Mouse (Mus musculus) hindbrain, postnatal 0 days (tissue): ENCODE measurements around the gene Apobec1. TPM values are rescaled to one million over a fixed set of nuclear protein-coding genes. Genes with fewer than 3 reads are reported as not detected.

Experiments
- ATAC-seq: fragments of 200-750 bp; cut with Nextera tagmentation; 2 replicates; pipeline ENCODE4 v1.8.0; 2017; ENCODE audit warnings: mild to moderate bottlenecking, moderate TSS enrichment, moderate library complexity
- DNase-seq: peaks from one replicate; pipeline ENCODE4 v3.0.0-alpha.2; 2015; ENCODE audit warnings: low spot score
- H3K27ac ChIP-seq: fragments of 300-500 bp; sonication (generic); 2 replicates; pipeline ENCODE4 v1.5.1; 2014; ENCODE audit warnings: mild to moderate bottlenecking
- H3K27me3 ChIP-seq: fragments of 300-500 bp; sonication (generic); 2 replicates; pipeline ENCODE4 v1.6.1; 2014; ENCODE audit warnings: low read length, mixed read lengths; ENCODE audit not compliant: insufficient read depth
- H3K36me3 ChIP-seq: fragments of 300-500 bp; sonication (generic); 2 replicates; pipeline ENCODE4 v1.6.1; 2014; ENCODE audit warnings: low read length, mixed read lengths; ENCODE audit not compliant: insufficient read depth
- H3K4me1 ChIP-seq: fragments of 300-500 bp; sonication (generic); 2 replicates; pipeline ENCODE4 v1.6.1; 2014; ENCODE audit warnings: antibody characterized with exemption, low read length, mixed read lengths; ENCODE audit not compliant: insufficient read depth
- H3K4me2 ChIP-seq: fragments of 300-500 bp; sonication (generic); 2 replicates; pipeline ENCODE4 v1.6.1; 2014; ENCODE audit warnings: low read depth, mild to moderate bottlenecking, low read length, moderate library complexity, mixed read lengths
- H3K4me3 ChIP-seq: fragments of 300-500 bp; sonication (generic); 2 replicates; pipeline ENCODE4 v1.5.1; 2014; ENCODE audit warnings: low read length
- H3K9ac ChIP-seq: fragments of 300-500 bp; sonication (generic); replicated peaks from 2 replicates; pipeline ENCODE4 v1.6.1; 2014; ENCODE audit warnings: mild to moderate bottlenecking, low read length, moderate library complexity, mixed read lengths
- H3K9me3 ChIP-seq: fragments of 300-500 bp; sonication (generic); 2 replicates; pipeline ENCODE4 v1.6.1; 2016; ENCODE audit warnings: low read length, mixed read lengths
- CTCF ChIP-seq: IDR thresholded peaks from 2 replicates; pipeline ENCODE4 v1.5.1; 2016; ENCODE audit warnings: antibody characterized with exemption, control low read depth, low read depth
- WGBS: fragments of 180-500 bp; shearing (Covaris S2); extraction: QIAGEN DNeasy Blood & Tissue Kit; methylation state at CpG from one replicate; pipeline ENCODE4 v1.1.7; 2014; 5-methylcytosine and 5-hydroxymethylcytosine counted together
- polyA plus RNA-seq: library from polyadenylated mRNA; unstranded; fragments of >200 nt; fragmentation: Nextera tagmentation; extraction: Ambion mirVana; gene quantifications from 2 replicates; pipeline ENCODE4 v1.2.1, GENCODE M21; 2015
- total RNA-seq: library from RNA; depleted of rRNA; stranded (reverse); fragments of >200 nt; gene quantifications from 2 replicates; pipeline ENCODE4 v1.2.3, GENCODE M21; 2014

The Apobec1 gene
- total and polyA plus RNA-seq, 2 experiments from 2014 or later: 1.6 to 2.9 TPM

GRCm38 (mm10) chr6:122598436-122598835, 3.8 kb downstream of the Apobec1 start:
- H3K4me1 ChIP-seq: no peaks in the 10 kb centered on the region
- H3K36me3 ChIP-seq: no peaks in the 10 kb centered on the region
- ATAC-seq (no peak), DNase-seq (no peak)
- no peak overlapping the region for H3K4me3 ChIP-seq
- no peak overlapping the region for H3K9ac ChIP-seq
- no peak overlapping the region for H3K4me2 ChIP-seq
- TF ChIP-seq CTCF: no peak
- WGBS: 79% methylated on average over 6 of the region's 6 CpGs
- H3K27me3 ChIP-seq: no peaks in the 10 kb centered on the region
- no peak overlapping the region for H3K27ac ChIP-seq
- H3K9me3 ChIP-seq: no peaks in the 10 kb centered on the region

GRCm38 (mm10) chr6:122598014-122598413, 4.2 kb downstream of the Apobec1 start:
- WGBS: 94% methylated on average over 4 of the region's 4 CpGs
- no peaks in the 10 kb centered on the region for H3K4me1 ChIP-seq
- no peaks in the 10 kb centered on the region for H3K36me3 ChIP-seq

GRCm38 (mm10) chr6:122596608-122597007, 5.6 kb downstream of the Apobec1 start:
- no peak overlapping the region for H3K4me2 ChIP-seq
- DNase-seq: no peak
- no peaks in the 10 kb centered on the region for H3K27me3 ChIP-seq
- TF ChIP-seq CTCF: no peak
- no peak overlapping the region for H3K27ac ChIP-seq
- WGBS: 89% methylated on average over 7 of the region's 7 CpGs
- H3K36me3 ChIP-seq: no peaks in the 10 kb centered on the region
- no peaks in the 10 kb centered on the region for H3K4me1 ChIP-seq
- H3K9ac ChIP-seq: no peak overlapping the region
- H3K9me3 ChIP-seq: no peaks in the 10 kb centered on the region
- ATAC-seq: no peak
- no peak overlapping the region for H3K4me3 ChIP-seq

More at GRCm38 (mm10) chr6:122598014-122598413, 4.2 kb downstream of the Apobec1 start:
- H3K4me3 ChIP-seq: no peak overlapping the region
- H3K4me2 ChIP-seq: no peak overlapping the region
- DNase-seq (no peak), ATAC-seq (no peak)
- H3K27ac ChIP-seq: no peak overlapping the region
- no peaks in the 10 kb centered on the region for H3K9me3 ChIP-seq
- H3K9ac ChIP-seq: no peak overlapping the region
- H3K27me3 ChIP-seq: no peaks in the 10 kb centered on the region
- no peak for TF ChIP-seq CTCF

GRCm38 (mm10) chr6:122595637-122596036, 6.6 kb downstream of the Apobec1 start:
- peak; percentile 56 for TF ChIP-seq CTCF
- DNase-seq (peak; percentile 76), ATAC-seq (peak; percentile 79)
- no peaks in the 10 kb centered on the region for H3K4me1 ChIP-seq
- H3K27me3 ChIP-seq: no peaks in the 10 kb centered on the region
- H3K36me3 ChIP-seq: no peaks in the 10 kb centered on the region
- H3K27ac ChIP-seq: no peak overlapping the region
- no peak overlapping the region for H3K9ac ChIP-seq
- H3K4me3 ChIP-seq: no peak overlapping the region
- H3K4me2 ChIP-seq: no peak overlapping the region
- 32% methylated on average over 7 of the region's 7 CpGs for WGBS
- no peaks in the 10 kb centered on the region for H3K9me3 ChIP-seq

- TF ChIP-seq CTCF: no peak
- no peak overlapping the region for H3K9ac ChIP-seq
- H3K36me3 ChIP-seq: no peaks in the 10 kb centered on the region
- no peaks in the 10 kb centered on the region for H3K9me3 ChIP-seq
- H3K4me3 ChIP-seq: no peak overlapping the region
- no peak for ATAC-seq
- H3K4me1 ChIP-seq: no peaks in the 10 kb centered on the region
- H3K4me2 ChIP-seq: no peak overlapping the region
- no peak for DNase-seq
- H3K27me3 ChIP-seq: no peaks in the 10 kb centered on the region
- 83% methylated on average over 2 of the region's 2 CpGs for WGBS
- H3K27ac ChIP-seq: no peak overlapping the region
Observed at GRCm38 (mm10) chr6:122592905-122593304, 9.3 kb downstream of the Apobec1 start.

GRCm38 (mm10) chr6:122591027-122591758, 11.1 kb downstream of the Apobec1 start:
- no peaks in the 10 kb centered on the region for H3K4me1 ChIP-seq
- no peak overlapping the region for H3K4me3 ChIP-seq
- no peak overlapping the region for H3K4me2 ChIP-seq
- no peak for ATAC-seq
- no peak for TF ChIP-seq CTCF
- H3K27ac ChIP-seq: no peak overlapping the region
- no peaks in the 10 kb centered on the region for H3K27me3 ChIP-seq
- H3K9me3 ChIP-seq: no peaks in the 10 kb centered on the region
- H3K9ac ChIP-seq: no peak overlapping the region
- DNase-seq: no peak
- no peaks in the 10 kb centered on the region for H3K36me3 ChIP-seq
- 86% methylated on average over 13 of the region's 13 CpGs for WGBS

- ATAC-seq (no peak), DNase-seq (no peak)
- no peak for TF ChIP-seq CTCF
- Histone ChIP-seq H3K27ac (no peak overlapping the region), H3K4me3 (no peak overlapping the region), H3K4me2 (no peak overlapping the region), H3K36me3 (no peaks in the 10 kb centered on the region), H3K4me1 (no peaks in the 10 kb centered on the region), H3K9me3 (no peaks in the 10 kb centered on the region), H3K9ac (no peak overlapping the region), H3K27me3 (no peaks in the 10 kb centered on the region)
- WGBS: 84% methylated on average over 1 of the region's 1 CpGs
Observed at GRCm38 (mm10) chr6:122579086-122579485, 23.2 kb downstream of the Apobec1 start.
